Mouse (Mus musculus) lung, postnatal 4 days (tissue): Measurements from ENCODE around the gene Klk12.

Experiments used
- DNase-seq, 2 experiments: peaks; one replicate each; pipeline ENCODE4 v3.0.0; 2021

Klk12 gene

DNA sequence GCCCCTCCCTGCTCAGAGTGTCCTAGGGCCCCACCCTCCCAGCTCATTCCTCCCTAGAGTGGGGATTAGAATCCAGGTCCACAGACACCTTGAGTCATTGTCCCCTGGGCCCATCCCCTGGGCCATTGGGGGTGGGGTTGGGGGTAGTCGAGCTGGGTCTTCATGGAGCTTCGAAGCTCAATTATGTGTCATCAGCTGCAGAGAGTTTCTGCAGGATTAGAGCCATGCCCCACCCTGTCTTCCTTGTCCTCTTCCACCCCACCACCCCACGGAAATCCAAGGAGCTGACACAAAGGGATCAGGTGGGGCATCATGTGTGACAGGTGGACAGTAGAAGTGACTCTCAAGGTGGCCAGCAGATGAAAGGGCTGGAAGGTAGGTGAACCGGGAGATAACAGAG is at the start of gene Klk12:
Gene Klk12, plus strand, starts transcription at position 301 of the 400 bp plus-strand sequence.
- DNase-seq = no peak

GRCm38 (mm10) chr7:43747788-43748187 is 20.9 kb upstream of the Klk12 start:
- DNase-seq = peak; percentile 43 to 44

GRCm38 (mm10) chr7:43752806-43753205 is 15.9 kb upstream of the Klk12 start:
- no peak for DNase-seq

- DNase-seq = no peak
Observed at GRCm38 (mm10) chr7:43766484-43766883, 2.2 kb upstream of the Klk12 start.

- DNase-seq = no peak
Observed at GRCm38 (mm10) chr7:43769636-43770035, 939 bp downstream of the Klk12 start.

DNA sequence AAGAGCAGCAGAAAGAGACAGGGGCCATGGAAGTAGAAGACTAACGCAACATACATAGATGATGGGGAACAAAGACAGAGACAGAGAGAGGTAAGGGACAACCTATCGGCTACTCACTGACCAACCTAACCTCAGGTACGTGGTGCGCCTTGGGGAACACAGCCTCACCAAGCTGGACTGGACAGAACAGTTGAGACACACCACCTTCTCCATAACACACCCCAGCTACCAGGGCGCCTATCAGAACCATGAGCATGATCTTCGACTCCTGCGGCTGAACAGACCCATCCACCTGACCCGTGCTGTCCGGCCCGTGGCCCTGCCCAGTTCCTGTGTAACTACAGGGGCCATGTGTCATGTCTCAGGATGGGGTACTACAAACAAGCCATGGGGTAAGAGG is 2.0 kb downstream of the Klk12 start:
- no peak for DNase-seq

GRCm38 (mm10) chr7:43771916-43772315 is 3.2 kb downstream of the Klk12 start:
- DNase-seq = no peak

DNA sequence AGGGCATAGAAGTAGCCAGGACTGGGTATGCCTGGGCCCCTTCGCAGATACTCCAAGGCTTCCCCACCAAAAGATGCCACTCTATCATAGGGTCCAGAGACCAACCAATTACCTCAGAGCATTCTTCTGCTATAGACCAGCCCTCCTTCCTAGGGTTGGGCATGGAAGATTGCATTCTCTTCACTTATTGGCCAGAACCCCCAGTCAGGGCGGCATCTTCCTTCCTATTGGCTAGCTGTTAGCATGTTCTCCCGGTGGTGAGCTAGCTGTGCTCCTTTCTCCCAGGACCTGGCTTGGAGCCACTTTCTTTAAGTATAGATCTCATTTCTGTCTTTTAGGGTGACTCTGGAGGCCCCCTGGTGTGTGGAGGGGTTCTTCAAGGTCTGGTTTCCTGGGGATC is 4.2 kb downstream of the Klk12 start:
- no peak for DNase-seq

DNA sequence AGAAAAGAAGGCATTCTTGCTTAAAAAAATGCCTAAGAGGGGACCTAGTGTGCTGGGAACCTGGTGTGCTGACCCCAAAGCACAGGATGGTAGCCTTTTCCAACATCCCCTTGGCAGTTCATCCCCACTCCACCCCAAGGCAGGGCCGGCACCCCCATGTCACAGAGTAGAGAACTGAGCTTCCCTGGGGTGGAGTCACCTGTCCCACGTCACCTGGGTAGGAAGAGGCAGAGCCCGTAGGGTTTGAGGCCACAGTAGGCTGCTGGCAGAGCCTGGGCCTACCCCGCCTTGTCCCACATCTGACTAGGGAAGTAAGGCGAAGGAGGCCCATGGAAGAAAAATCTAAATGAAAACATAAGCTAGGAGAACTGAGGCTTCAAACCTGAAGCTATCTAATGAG is 5.7 kb downstream of the Klk12 start, which contains the start of gene Klk11:
Gene Klk11, plus strand, starts transcription at position 241 of the 400 bp plus-strand sequence.
- no peak for DNase-seq

DNA sequence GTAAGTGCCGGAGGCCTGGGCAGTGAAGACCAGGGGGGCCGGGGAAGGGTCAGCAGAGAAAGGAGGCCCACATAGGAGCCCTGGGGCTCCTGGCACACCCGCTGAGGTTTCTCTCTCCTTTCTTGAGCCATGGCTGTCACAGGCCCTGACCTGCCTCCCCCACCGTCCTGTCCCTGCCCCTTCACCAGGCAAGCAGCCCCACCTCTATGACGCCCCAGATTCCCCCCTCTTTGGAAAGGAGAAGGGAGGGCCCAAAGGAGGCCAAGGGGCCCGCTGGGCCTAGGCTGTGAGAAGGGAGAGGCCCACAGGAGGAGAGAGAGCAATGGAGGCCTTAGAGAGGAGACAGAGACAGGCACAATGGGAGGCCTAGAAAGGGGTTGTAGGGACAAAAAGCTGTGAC is 6.1 kb downstream of the Klk12 start:
- DNase-seq = no peak

DNA sequence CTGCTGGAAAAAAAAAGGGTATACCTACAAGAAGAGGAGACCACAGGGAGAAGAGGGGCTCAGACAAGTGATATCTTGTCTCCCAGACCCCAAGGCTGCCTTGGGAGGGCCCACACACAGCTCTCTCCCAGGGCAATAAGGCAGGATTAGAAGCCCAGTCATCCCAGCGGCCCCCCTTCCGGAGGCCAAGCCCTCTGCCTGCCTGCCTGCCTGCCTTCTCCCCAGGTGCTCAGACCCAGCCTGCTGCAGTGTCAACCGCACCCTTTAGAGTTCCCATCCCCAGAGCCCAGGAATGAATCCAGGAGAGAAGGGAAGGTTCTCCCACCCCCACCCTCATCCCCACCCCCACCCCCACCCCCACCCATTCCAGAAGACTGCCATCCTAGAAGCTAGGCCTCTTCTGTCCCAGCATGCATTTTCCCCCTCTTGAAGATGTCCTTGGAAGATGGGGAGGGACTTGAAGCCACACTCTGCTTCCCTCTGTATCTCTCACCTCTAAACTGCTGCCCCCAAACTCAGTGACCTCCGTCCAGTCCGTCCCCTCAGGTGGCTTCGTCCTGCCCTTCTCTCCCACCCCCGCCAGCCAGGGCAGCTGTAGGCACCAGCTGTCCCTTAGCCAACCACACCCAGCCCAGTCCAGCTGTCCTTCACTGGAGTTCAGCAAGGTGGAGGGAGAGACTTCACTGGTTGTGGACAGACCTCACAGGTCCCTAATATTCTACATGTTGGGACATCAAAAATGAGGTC is 6.8 kb downstream of the Klk12 start:
- DNase-seq = no peak

DNA sequence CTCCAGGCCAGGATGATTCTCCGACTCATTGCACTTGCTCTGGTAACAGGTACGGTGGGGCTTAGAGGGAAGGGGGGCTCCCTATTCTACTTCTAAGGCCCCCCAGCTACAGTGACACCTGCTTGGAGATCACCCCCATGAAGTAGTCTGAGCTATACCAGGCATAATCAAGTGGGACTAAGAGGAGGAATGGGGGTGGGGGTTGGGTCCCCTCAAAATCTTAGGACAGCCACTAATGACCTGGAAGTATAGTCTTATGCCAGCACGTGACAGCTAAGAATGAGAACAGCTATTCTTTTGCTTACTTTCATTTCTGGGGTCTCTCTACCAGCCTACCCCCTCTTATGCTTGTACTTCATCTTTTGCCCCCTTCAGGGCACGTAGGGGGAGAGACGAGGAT is 7.8 kb downstream of the Klk12 start:
- DNase-seq = no peak

DNA sequence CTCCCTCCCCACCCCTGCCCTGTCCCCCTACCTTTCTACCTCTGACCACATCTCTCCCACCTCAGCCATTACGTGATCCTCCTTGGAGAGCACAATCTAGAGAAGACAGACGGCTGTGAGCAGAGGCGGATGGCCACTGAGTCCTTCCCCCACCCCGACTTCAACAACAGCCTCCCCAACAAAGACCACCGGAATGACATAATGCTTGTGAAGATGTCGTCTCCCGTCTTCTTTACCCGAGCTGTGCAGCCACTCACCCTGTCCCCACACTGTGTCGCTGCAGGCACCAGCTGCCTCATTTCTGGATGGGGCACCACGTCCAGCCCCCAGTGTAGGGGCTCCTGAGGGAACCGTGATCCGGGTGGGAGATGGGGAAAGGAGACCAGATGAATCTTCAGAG is 8.7 kb downstream of the Klk12 start:
- no peak for DNase-seq

DNA sequence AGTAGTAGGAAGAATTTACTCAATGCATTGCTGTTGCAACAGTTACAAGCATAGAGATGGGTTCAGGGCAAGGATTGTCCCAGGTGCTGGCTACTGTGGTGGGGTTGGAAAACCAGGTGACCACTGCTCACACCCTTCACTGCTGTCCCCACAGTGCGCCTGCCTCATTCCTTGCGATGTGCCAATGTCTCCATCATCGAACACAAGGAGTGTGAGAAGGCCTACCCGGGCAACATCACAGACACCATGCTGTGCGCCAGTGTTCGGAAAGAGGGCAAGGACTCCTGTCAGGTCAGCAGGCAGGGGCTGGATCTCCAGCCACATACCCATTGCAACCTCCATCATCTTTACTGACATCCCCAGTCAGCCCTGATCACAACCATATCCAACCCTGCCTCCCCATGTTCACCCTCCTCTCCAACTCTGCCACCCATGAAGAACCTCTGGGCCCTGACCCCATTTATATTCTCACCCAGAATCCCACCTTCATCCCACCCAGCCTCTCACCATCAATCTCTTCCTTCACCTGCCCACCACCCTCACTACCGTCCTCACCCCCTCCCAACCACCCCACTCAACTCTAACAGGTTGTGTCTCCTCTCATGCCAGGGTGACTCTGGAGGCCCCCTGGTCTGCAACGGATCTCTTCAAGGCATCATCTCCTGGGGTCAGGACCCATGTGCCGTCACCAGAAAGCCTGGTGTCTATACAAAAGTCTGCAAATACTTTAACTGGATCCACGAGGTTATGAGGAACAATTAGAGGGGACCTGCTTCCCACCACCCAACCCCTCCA is 9.7 kb downstream of the Klk12 start:
- no peak for DNase-seq

DNA sequence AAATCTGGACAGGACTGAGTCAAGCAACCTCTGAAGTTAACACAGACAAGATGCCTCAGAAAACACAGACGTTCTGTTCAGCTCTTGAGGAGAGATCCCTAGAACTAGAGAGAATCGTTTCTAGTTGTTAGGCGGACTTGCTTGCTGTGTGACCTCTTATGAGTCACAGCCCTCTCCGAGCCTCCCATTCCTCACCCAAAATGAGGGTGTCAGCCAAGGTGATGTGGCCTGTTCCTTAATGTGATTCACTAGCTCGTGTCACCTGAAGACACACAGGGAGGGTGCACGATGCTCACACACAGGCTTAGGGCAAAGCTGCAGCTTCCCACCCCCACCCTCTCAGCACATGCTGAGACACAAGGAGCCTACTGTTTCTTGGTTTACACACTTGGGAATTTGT is 11.5 kb downstream of the Klk12 start:
- DNase-seq = no peak

GRCm38 (mm10) chr7:43780746-43781145 is 12.0 kb downstream of the Klk12 start, which contains the start of gene Klk10:
Gene Klk10, plus strand, starts transcription at chr7:43781035.
- DNase-seq = no peak

GRCm38 (mm10) chr7:43781541-43781940 is 12.8 kb downstream of the Klk12 start:
- no peak for DNase-seq

- peak; percentile 73 to 88 for DNase-seq
Observed at GRCm38 (mm10) chr7:43782275-43783265, 13.9 kb downstream of the Klk12 start.

DNA sequence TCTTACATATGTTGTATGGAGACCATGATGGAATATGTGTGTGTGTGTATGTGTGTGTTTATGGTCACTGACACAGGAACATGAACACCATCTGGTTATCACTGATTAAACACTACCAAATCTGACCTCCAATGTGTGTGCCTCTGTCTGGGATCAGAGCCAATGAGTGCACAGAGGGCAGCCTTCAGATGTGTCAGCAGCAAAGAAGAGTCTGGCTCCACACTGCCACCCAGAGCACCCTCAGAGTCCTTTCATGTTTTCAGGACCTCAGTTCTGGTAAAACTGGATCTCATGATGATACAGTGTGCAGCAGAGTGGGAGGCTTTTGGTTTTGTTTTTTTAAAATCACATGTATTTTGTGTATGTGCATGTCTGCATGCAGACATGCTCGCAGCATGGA is 16.6 kb downstream of the Klk12 start:
- DNase-seq = peak in 1 of 2 experiments; percentile 23

- no peak for DNase-seq
Observed at GRCm38 (mm10) chr7:43788096-43788495, 19.4 kb downstream of the Klk12 start.

DNA sequence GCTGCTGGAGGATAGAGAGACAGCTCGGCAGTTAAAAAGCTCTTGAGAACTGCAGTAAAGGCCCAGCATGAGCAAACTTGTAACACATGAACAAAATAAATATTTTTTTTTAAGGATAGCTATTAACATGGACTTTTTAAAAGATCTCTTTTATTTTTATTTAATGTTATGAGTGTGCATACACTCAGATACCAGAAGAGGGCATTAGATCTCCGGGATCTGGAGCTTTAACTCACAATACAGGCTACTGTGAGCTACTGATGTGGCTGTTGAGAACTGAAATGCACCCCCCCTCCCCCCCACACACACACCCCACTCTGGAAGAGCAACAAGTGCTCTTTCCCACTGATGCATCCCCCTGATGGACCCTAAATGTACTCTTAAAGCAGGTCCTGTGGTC is 20.6 kb downstream of the Klk12 start:
- DNase-seq = no peak

- DNase-seq = no peak
Observed at GRCm38 (mm10) chr7:43791591-43791990, 22.9 kb downstream of the Klk12 start, which contains the start of gene Klk9. Gene Klk9, plus strand, starts transcription at chr7:43791891.

- no peak for DNase-seq
Observed at GRCm38 (mm10) chr7:43796355-43796754, 27.7 kb downstream of the Klk12 start.
